Mouse (Mus musculus): ENCODE data around the gene Tmem189. TPM values are rescaled to one million over a fixed set of nuclear protein-coding genes. Genes with fewer than 3 reads are reported as not detected.

The Tmem189 gene
- polyA plus RNA-seq, 1 experiment from 2014 or later: 37.1 TPM

DNA sequence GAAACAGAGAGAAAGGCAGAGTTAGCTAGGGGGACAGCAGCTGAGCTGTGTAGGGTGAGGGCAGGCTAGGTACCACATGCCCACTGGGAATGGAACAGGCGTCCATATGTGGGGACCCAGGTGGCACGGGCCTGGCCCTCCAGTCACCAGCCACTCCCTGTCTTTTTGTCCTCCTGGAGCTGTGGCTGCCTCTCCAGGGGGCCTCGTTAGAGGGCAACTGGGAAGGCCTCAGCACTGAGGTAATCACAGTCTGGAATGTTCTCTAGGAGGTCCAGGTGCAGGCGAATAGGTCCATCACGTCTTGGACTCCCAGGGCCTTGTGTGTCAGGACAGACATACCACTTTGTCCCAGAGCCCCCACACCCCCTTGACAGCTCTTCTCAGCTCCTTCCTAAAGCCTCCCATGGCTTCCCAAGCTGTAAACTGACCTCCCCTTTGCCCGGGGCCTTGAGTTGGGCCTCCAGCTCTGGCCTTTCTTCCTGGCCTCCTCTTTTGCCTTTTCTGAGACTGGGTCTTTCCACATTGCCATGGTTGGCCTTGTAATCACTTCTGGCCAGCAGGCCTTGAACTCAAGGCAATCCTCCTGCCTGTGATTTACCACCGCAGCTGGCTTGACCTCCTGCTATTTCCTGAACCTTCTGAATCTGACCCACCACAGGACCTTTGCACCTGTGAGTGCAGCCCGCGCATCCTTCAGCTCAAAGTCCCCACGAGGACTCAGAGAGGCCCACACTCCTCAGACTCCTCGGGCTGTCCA, 16.7 kb upstream of the Tmem189 start:
- Histone ChIP-seq H3K4me3 (ENCODE audit: low read length) (no peak overlapping the region), H3K9ac (ENCODE audit: low read depth, low read length) (no peak overlapping the region), H3K36me3 (ENCODE audit: control insufficient read depth, insufficient read depth, low read length) (no peaks in the 10 kb centered on the region), H3K4me1 (ENCODE audit: control insufficient read depth, insufficient read depth, low read depth, low read length) (no peaks in the 10 kb centered on the region), H3K9me3 (ENCODE audit: control insufficient read depth, low read length) (no peaks in the 10 kb centered on the region), H3K27ac (ENCODE audit: low read depth, low read length) (no peak overlapping the region), H3K27me3 (replicated peaks; ENCODE audit: control insufficient read depth, insufficient read depth, low read length) (no peaks in the 10 kb centered on the region), H3K4me2 (ENCODE audit: low read length) (no peak overlapping the region)
- WGBS: 78% methylated on average over 9 of the region's 11 CpGs
- ATAC-seq: no peak

- 92% methylated on average over 4 of the region's 4 CpGs for WGBS
- no peak overlapping the region for H3K9ac ChIP-seq (ENCODE audit: low read depth, low read length)
Measured at GRCm38 (mm10) chr2:167704409-167704808, 14.8 kb upstream of the Tmem189 start.

GRCm38 (mm10) chr2:167702126-167702525, 12.5 kb upstream of the Tmem189 start:
- ATAC-seq: no peak
- Histone ChIP-seq H3K9ac (ENCODE audit: low read depth, low read length) (no peak overlapping the region), H3K4me2 (ENCODE audit: low read length) (no peak overlapping the region), H3K4me1 (ENCODE audit: control insufficient read depth, insufficient read depth, low read depth, low read length) (no peaks in the 10 kb centered on the region), H3K36me3 (ENCODE audit: control insufficient read depth, insufficient read depth, low read length) (no peaks in the 10 kb centered on the region), H3K27ac (ENCODE audit: low read depth, low read length) (no peak overlapping the region), H3K27me3 (replicated peaks; ENCODE audit: control insufficient read depth, insufficient read depth, low read length) (no peaks in the 10 kb centered on the region), H3K4me3 (ENCODE audit: low read length) (no peak overlapping the region), H3K9me3 (ENCODE audit: control insufficient read depth, low read length) (no peaks in the 10 kb centered on the region)
- 86% methylated on average over 6 of the region's 6 CpGs for WGBS

More at GRCm38 (mm10) chr2:167704409-167704808, 14.8 kb upstream of the Tmem189 start:
- no peaks in the 10 kb centered on the region for H3K4me1 ChIP-seq (ENCODE audit: control insufficient read depth, insufficient read depth, low read depth, low read length)
- ATAC-seq: no peak
- H3K27ac ChIP-seq (ENCODE audit: low read depth, low read length): no peak overlapping the region
- H3K36me3 ChIP-seq (ENCODE audit: control insufficient read depth, insufficient read depth, low read length): no peaks in the 10 kb centered on the region
- no peak overlapping the region for H3K4me2 ChIP-seq (ENCODE audit: low read length)
- H3K9me3 ChIP-seq (ENCODE audit: control insufficient read depth, low read length): no peaks in the 10 kb centered on the region
- H3K4me3 ChIP-seq (ENCODE audit: low read length): no peak overlapping the region
- H3K27me3 ChIP-seq (replicated peaks; ENCODE audit: control insufficient read depth, insufficient read depth, low read length): no peaks in the 10 kb centered on the region

DNA sequence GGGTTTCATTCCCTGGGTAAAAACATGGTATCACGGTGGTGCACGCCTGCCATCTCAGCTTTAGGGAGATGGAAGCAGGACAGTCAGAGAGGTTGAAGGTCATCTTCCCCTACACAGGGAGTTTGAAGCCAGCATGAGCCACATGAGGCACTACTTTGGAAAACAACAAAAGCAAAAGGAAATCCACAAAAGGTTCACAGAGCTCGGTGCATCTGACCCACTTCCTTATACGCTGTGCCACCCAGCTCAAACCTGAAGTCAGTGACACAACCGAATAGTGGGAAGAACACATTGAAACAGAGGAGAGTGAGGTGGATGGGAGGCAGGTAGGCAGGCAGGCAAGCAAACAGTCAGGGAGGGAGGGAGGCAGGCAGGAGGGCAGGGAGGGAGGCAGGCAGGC, 11.8 kb upstream of the Tmem189 start:
- H3K27ac ChIP-seq (ENCODE audit: low read depth, low read length): no peak overlapping the region
- H3K36me3 ChIP-seq (ENCODE audit: control insufficient read depth, insufficient read depth, low read length): no peaks in the 10 kb centered on the region
- WGBS: 72% methylated on average over 5 of the region's 5 CpGs
- no peak overlapping the region for H3K9ac ChIP-seq (ENCODE audit: low read depth, low read length)
- no peak for ATAC-seq
- no peak overlapping the region for H3K4me2 ChIP-seq (ENCODE audit: low read length)
- H3K27me3 ChIP-seq (replicated peaks; ENCODE audit: control insufficient read depth, insufficient read depth, low read length): no peaks in the 10 kb centered on the region
- H3K4me3 ChIP-seq (ENCODE audit: low read length): no peak overlapping the region
- no peaks in the 10 kb centered on the region for H3K4me1 ChIP-seq (ENCODE audit: control insufficient read depth, insufficient read depth, low read depth, low read length)
- H3K9me3 ChIP-seq (ENCODE audit: control insufficient read depth, low read length): no peaks in the 10 kb centered on the region

DNA sequence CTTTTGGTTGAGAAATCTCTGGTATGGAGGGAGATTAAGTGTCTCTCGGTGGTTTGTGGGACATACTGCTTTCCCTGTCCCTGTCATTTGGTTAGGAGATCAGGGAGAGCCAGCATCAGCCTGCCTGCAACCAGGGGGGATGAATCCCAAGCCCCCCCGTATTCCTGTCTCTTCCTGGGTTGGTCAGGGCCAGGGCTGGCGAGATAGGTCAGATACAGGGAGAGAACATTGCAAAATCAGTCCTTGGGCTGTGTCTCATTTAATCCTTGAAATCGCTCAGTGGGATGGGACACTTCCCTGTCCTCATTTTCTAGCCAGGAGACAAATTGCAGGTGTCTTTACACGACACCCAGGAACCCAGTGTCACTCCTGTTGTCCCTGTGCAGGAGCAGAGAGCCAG, 10.4 kb upstream of the Tmem189 start:
- no peaks in the 10 kb centered on the region for H3K9me3 ChIP-seq (ENCODE audit: control insufficient read depth, low read length)
- WGBS: 87% methylated on average over 5 of the region's 5 CpGs
- no peak overlapping the region for H3K4me3 ChIP-seq (ENCODE audit: low read length)

GRCm38 (mm10) chr2:167697902-167698301, 8.3 kb upstream of the Tmem189 start:
- no peak for ATAC-seq
- no peak overlapping the region for H3K4me2 ChIP-seq (ENCODE audit: low read length)
- 60% methylated on average over 5 of the region's 5 CpGs for WGBS
- H3K27me3 ChIP-seq (replicated peaks; ENCODE audit: control insufficient read depth, insufficient read depth, low read length): no peaks in the 10 kb centered on the region
- no peaks in the 10 kb centered on the region for H3K9me3 ChIP-seq (ENCODE audit: control insufficient read depth, low read length)
- H3K27ac ChIP-seq (ENCODE audit: low read depth, low read length): no peak overlapping the region
- H3K36me3 ChIP-seq (ENCODE audit: control insufficient read depth, insufficient read depth, low read length): no peaks in the 10 kb centered on the region
- H3K4me3 ChIP-seq (ENCODE audit: low read length): no peak overlapping the region
- no peaks in the 10 kb centered on the region for H3K4me1 ChIP-seq (ENCODE audit: control insufficient read depth, insufficient read depth, low read depth, low read length)
- no peak overlapping the region for H3K9ac ChIP-seq (ENCODE audit: low read depth, low read length)

More for the DNA sequence above, 10.4 kb upstream of the Tmem189 start:
- Histone ChIP-seq H3K9ac (ENCODE audit: low read depth, low read length) (no peak overlapping the region), H3K4me1 (ENCODE audit: control insufficient read depth, insufficient read depth, low read depth, low read length) (no peaks in the 10 kb centered on the region), H3K27me3 (replicated peaks; ENCODE audit: control insufficient read depth, insufficient read depth, low read length) (no peaks in the 10 kb centered on the region), H3K4me2 (ENCODE audit: low read length) (no peak overlapping the region), H3K36me3 (ENCODE audit: control insufficient read depth, insufficient read depth, low read length) (no peaks in the 10 kb centered on the region), H3K27ac (ENCODE audit: low read depth, low read length) (no peak overlapping the region)
- no peak for ATAC-seq

DNA sequence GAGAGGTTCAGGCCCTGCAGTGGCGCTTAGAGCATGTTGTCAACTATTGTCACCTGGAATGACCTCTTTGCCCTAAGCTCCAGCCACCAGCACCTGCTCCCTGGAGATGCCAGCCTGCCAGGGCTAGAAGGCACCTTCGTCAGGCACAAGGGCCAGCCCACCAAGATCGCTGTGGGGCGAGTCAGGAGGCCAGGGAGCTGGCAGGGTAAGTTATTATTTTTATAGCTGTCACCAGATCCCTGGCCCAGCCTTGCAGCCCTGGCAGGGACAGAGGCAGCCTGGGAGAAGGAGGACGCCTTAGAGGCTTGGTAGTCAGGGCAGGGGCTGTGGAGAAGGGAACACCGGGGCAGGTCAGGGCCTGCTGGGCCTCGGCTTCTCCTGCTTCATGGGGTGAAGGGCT, 6.5 kb upstream of the Tmem189 start:
- WGBS: 86% methylated on average over 7 of the region's 7 CpGs
- Histone ChIP-seq H3K27ac (ENCODE audit: low read depth, low read length) (no peak overlapping the region), H3K9ac (ENCODE audit: low read depth, low read length) (no peak overlapping the region), H3K27me3 (replicated peaks; ENCODE audit: control insufficient read depth, insufficient read depth, low read length) (peaks cover 10% of the 10 kb centered on the region), H3K4me3 (ENCODE audit: low read length) (no peak overlapping the region), H3K4me1 (ENCODE audit: control insufficient read depth, insufficient read depth, low read depth, low read length) (no peaks in the 10 kb centered on the region), H3K36me3 (ENCODE audit: control insufficient read depth, insufficient read depth, low read length) (no peaks in the 10 kb centered on the region), H3K4me2 (ENCODE audit: low read length) (no peak overlapping the region), H3K9me3 (ENCODE audit: control insufficient read depth, low read length) (no peaks in the 10 kb centered on the region)
- no peak for ATAC-seq

GRCm38 (mm10) chr2:167695491-167695890, 5.9 kb upstream of the Tmem189 start:
- no peak overlapping the region for H3K9ac ChIP-seq (ENCODE audit: low read depth, low read length)
- no peak overlapping the region for H3K4me2 ChIP-seq (ENCODE audit: low read length)
- ATAC-seq: no peak
- no peaks in the 10 kb centered on the region for H3K36me3 ChIP-seq (ENCODE audit: control insufficient read depth, insufficient read depth, low read length)
- peaks cover 17% of the 10 kb centered on the region for H3K27me3 ChIP-seq (replicated peaks; ENCODE audit: control insufficient read depth, insufficient read depth, low read length)
- H3K9me3 ChIP-seq (ENCODE audit: control insufficient read depth, low read length): no peaks in the 10 kb centered on the region
- 63% methylated on average over 14 of the region's 14 CpGs for WGBS
- peaks cover under 1% of the 10 kb centered on the region for H3K4me1 ChIP-seq (ENCODE audit: control insufficient read depth, insufficient read depth, low read depth, low read length)
- H3K4me3 ChIP-seq (ENCODE audit: low read length): no peak overlapping the region
- no peak overlapping the region for H3K27ac ChIP-seq (ENCODE audit: low read depth, low read length)

GRCm38 (mm10) chr2:167694963-167695362, 5.3 kb upstream of the Tmem189 start:
- H3K4me2 ChIP-seq (ENCODE audit: low read length): no peak overlapping the region
- H3K9ac ChIP-seq (ENCODE audit: low read depth, low read length): no peak overlapping the region
- peaks cover 18% of the 10 kb centered on the region for H3K27me3 ChIP-seq (replicated peaks; ENCODE audit: control insufficient read depth, insufficient read depth, low read length)
- H3K36me3 ChIP-seq (ENCODE audit: control insufficient read depth, insufficient read depth, low read length): no peaks in the 10 kb centered on the region
- peaks cover 3% of the 10 kb centered on the region for H3K4me1 ChIP-seq (ENCODE audit: control insufficient read depth, insufficient read depth, low read depth, low read length)
- H3K4me3 ChIP-seq (ENCODE audit: low read length): no peak overlapping the region
- ATAC-seq: no peak
- H3K9me3 ChIP-seq (ENCODE audit: control insufficient read depth, low read length): no peaks in the 10 kb centered on the region
- H3K27ac ChIP-seq (ENCODE audit: low read depth, low read length): no peak overlapping the region
- WGBS: 94% methylated on average over 7 of the region's 7 CpGs

All from hindbrain, embryonic 16.5 days (tissue).